Mouse (Mus musculus) stomach, embryonic 15.5 days (tissue): ENCODE measurements around the gene Tbc1d10a. TPM values are rescaled to one million over a fixed set of nuclear protein-coding genes. Genes with fewer than 3 reads are reported as not detected.

ENCODE experiments used
- ATAC-seq: fragments of 200-750 bp; cut with Nextera tagmentation; 2 replicates; pipeline ENCODE4 v1.8.0; 2017; ENCODE audit warnings: low read depth, moderate number of reproducible peaks, moderate TSS enrichment; ENCODE audit not compliant: insufficient read depth, low FRiP score
- H3K27ac ChIP-seq: fragments of 300-500 bp; sonication (generic); 2 replicates; pipeline ENCODE4 v1.5.1; 2015; ENCODE audit warnings: mild to moderate bottlenecking, inconsistent platforms
- H3K27me3 ChIP-seq: fragments of 300-500 bp; sonication (generic); replicated peaks from 2 replicates; pipeline ENCODE4 v1.6.1; 2015; ENCODE audit warnings: inconsistent platforms
- H3K36me3 ChIP-seq: fragments of 300-500 bp; sonication (generic); 2 replicates; pipeline ENCODE4 v1.6.1; 2015; ENCODE audit warnings: inconsistent platforms
- H3K4me1 ChIP-seq: fragments of 300-500 bp; sonication (generic); 2 replicates; pipeline ENCODE4 v1.6.1; 2015; ENCODE audit warnings: inconsistent platforms
- H3K4me2 ChIP-seq: fragments of 300-500 bp; sonication (generic); 2 replicates; pipeline ENCODE4 v1.6.1; 2015; ENCODE audit warnings: mild to moderate bottlenecking, inconsistent platforms
- H3K4me3 ChIP-seq: fragments of 300-500 bp; sonication (generic); replicated peaks from 2 replicates; pipeline ENCODE4 v1.5.1; 2015; ENCODE audit warnings: inconsistent platforms
- H3K9ac ChIP-seq: fragments of 300-500 bp; sonication (generic); 2 replicates; pipeline ENCODE4 v1.6.1; 2015; ENCODE audit warnings: inconsistent platforms
- H3K9me3 ChIP-seq: fragments of 300-500 bp; sonication (generic); 2 replicates; pipeline ENCODE4 v1.6.1; 2016; ENCODE audit warnings: inconsistent platforms
- whole genome bisulfite sequencing: fragments of 180-500 bp; shearing (Covaris S2); methylation state at CpG from one replicate; pipeline ENCODE4 v1.1.7; 2015; 5-methylcytosine and 5-hydroxymethylcytosine counted together
- polyA plus RNA-seq: library from polyadenylated mRNA; unstranded; fragments of >200 nt; fragmentation: Nextera tagmentation; extraction: Ambion mirVana; gene quantifications from 2 replicates; pipeline ENCODE4 v1.2.1, GENCODE M21; 2015

The Tbc1d10a gene
- polyA plus RNA-seq, 1 experiment from 2014 or later = 33.4 TPM

- H3K27ac ChIP-seq = no peak overlapping the region
- WGBS = 84% methylated on average over 6 of the region's 6 CpGs
- no peak overlapping the region for H3K4me3 ChIP-seq
- H3K36me3 ChIP-seq = no peaks in the 10 kb centered on the region
- H3K27me3 ChIP-seq = no peaks in the 10 kb centered on the region
- ATAC-seq = no peak
- H3K9me3 ChIP-seq = no peaks in the 10 kb centered on the region
- no peak overlapping the region for H3K9ac ChIP-seq
- no peaks in the 10 kb centered on the region for H3K4me1 ChIP-seq
- no peak overlapping the region for H3K4me2 ChIP-seq
Observed at GRCm38 (mm10) chr11:4235052-4235655, 48.6 kb downstream of the Tbc1d10a start.

DNA sequence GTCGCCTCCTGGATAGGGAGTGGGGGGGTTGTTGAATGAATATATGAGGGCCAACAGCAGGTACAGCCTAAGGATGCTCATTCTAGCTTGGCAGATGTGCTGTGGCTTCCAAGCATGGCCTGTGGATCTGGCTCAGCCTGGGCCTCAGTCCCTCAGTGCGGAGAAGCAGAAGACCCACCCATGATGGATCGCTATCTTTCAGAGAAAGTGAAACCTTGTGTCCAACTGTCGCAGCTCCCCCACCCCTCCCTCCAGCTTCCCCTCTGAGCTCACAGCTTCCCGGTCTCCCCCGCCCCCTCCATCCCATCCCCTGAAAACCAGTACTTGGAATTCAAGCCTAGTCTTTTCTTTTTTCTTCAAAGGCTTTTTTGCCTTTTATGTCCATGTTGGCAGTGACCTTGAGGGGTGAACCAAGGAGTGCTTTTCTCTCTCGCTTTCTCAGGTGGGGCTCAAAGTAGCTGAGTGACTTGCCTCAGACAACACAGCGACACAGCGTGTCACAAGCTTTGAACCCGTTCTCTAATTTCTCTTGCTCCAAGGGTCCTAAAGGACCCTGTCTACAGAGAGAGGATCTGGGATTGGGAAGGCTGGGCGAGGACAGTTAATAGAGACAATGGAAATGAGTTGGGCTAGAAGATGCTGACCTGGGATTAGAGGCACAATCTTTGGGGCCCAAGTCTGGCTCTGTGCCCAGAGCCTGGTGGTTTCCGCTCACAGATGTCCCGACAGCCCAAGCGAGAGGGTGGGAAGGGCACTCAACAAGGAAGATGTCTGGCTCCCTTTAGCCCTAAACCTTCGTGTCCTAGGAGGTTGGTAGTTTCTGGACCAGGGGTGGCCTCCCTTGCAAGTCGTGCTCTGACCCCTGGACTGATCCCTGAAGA, 49.3 kb downstream of the Tbc1d10a start, which contains the start of gene Osm:
Gene Osm (plus strand): TSS at position 756 of the 881 bp plus-strand sequence.
- no peak within 1 kb of the TSS for H3K9ac ChIP-seq
- H3K4me2 ChIP-seq = no peak within 1 kb of the TSS
- H3K36me3 ChIP-seq = no peaks in the 10 kb centered on the region
- H3K27me3 ChIP-seq = no peaks in the 10 kb centered on the region
- no peaks in the 10 kb centered on the region for H3K9me3 ChIP-seq
- no peak within 1 kb of the TSS for H3K4me3 ChIP-seq
- no peak within 1 kb of the TSS for H3K27ac ChIP-seq
- H3K4me1 ChIP-seq = no peaks in the 10 kb centered on the region
- WGBS = 61% methylated on average over 16 of the region's 16 CpGs
- ATAC-seq = no peak

DNA sequence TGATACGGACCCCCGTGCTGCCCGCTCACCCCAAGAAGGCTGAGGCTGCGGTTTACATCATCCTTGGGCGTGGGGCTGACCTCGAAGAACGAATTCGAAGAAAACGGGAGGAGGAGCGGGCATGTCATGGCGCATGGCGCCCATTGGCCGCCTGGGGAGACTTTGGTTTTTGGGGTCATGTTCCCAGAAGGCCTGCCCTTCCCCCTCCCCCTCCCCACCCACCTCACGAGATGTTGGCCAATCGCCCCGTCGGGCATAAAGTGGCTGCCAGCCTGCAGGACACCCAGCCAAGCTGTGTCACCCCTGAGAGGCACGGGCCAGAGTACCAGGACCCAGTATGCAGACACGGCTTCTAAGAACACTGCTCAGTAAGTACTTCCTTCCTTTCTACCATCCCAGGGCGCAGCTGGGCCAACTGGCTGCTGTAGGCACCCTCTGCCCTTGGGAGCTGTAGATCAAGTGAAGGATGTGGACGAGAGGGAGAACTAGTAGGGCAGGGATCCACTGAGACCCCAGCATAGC, 50.0 kb downstream of the Tbc1d10a start:
- Histone ChIP-seq H3K27ac (no peak overlapping the region), H3K9me3 (no peaks in the 10 kb centered on the region), H3K4me1 (no peaks in the 10 kb centered on the region), H3K9ac (no peak overlapping the region), H3K4me3 (no peak overlapping the region), H3K27me3 (no peaks in the 10 kb centered on the region), H3K4me2 (no peak overlapping the region), H3K36me3 (no peaks in the 10 kb centered on the region)
- no peak for ATAC-seq
- WGBS = 87% methylated on average over 21 of the region's 21 CpGs

GRCm38 (mm10) chr11:4237389-4237912, 50.9 kb downstream of the Tbc1d10a start:
- Histone ChIP-seq H3K9me3 (no peaks in the 10 kb centered on the region), H3K9ac (no peak overlapping the region), H3K4me2 (0 out of 2 replicates have a peak overlapping the region, but pooled peaks have one; percentile 8), H3K36me3 (no peaks in the 10 kb centered on the region), H3K4me1 (no peaks in the 10 kb centered on the region), H3K27me3 (no peaks in the 10 kb centered on the region), H3K4me3 (no peak overlapping the region), H3K27ac (no peak overlapping the region)
- no peak; the same call in 1 of the 2 replicates for ATAC-seq
- WGBS = 79% methylated on average over 18 of the region's 18 CpGs

- Histone ChIP-seq H3K9ac (no peak overlapping the region), H3K4me2 (no peak overlapping the region), H3K27me3 (no peaks in the 10 kb centered on the region), H3K4me1 (no peaks in the 10 kb centered on the region), H3K27ac (no peak overlapping the region), H3K4me3 (no peak overlapping the region), H3K9me3 (no peaks in the 10 kb centered on the region), H3K36me3 (no peaks in the 10 kb centered on the region)
- WGBS = 87% methylated on average over 6 of the region's 6 CpGs
- no peak for ATAC-seq
Observed at GRCm38 (mm10) chr11:4238167-4238566, 51.6 kb downstream of the Tbc1d10a start.

DNA sequence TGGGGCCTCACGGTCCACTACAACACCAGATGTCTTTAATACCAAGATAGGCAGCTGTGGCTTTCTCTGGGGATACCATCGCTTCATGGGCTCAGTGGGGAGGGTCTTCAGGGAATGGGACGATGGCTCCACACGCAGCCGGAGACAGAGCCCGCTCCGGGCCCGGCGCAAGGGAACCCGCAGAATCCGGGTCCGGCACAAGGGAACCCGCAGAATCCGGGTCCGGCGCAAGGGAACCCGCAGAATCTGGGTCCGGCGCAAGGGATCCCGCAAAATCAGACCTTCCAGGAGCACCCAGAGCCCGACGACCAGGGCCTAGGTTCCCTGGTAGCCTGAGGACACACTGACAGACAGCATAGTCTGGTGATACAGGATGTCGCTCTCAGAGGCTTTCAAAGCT, 53.1 kb downstream of the Tbc1d10a start:
- no peaks in the 10 kb centered on the region for H3K9me3 ChIP-seq
- no peaks in the 10 kb centered on the region for H3K4me1 ChIP-seq
- no peak overlapping the region for H3K4me3 ChIP-seq
- no peak overlapping the region for H3K4me2 ChIP-seq
- 90% methylated on average over 23 of the region's 23 CpGs for WGBS
- H3K36me3 ChIP-seq = no peaks in the 10 kb centered on the region
- no peak overlapping the region for H3K27ac ChIP-seq
- ATAC-seq = no peak
- no peaks in the 10 kb centered on the region for H3K27me3 ChIP-seq
- no peak overlapping the region for H3K9ac ChIP-seq

DNA sequence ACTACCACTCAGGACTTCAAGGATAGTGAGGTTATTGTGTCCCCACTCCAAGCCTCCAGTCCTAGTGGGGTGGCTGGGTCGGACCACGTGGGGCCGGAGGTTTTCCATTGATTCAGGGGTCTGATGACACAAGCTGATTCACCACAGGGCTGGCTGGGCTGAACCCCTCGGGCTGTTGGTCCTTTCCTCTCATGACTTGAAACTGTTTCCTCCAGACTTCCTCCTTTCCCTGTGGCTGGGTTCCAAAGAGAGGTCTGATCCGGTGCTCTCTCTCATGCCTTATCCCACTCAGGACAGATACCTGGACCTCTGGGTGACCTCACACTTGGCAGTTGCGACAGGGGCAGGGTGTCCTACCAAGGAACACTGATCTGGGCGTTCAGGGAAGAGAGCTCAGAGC, 53.6 kb downstream of the Tbc1d10a start:
- 66% methylated on average over 7 of the region's 7 CpGs for WGBS
- H3K9me3 ChIP-seq = no peaks in the 10 kb centered on the region
- no peaks in the 10 kb centered on the region for H3K27me3 ChIP-seq
- H3K4me3 ChIP-seq = no peak overlapping the region
- no peaks in the 10 kb centered on the region for H3K36me3 ChIP-seq
- no peak for ATAC-seq
- H3K4me2 ChIP-seq = no peak overlapping the region
- no peaks in the 10 kb centered on the region for H3K4me1 ChIP-seq
- H3K27ac ChIP-seq = no peak overlapping the region
- H3K9ac ChIP-seq = no peak overlapping the region

DNA sequence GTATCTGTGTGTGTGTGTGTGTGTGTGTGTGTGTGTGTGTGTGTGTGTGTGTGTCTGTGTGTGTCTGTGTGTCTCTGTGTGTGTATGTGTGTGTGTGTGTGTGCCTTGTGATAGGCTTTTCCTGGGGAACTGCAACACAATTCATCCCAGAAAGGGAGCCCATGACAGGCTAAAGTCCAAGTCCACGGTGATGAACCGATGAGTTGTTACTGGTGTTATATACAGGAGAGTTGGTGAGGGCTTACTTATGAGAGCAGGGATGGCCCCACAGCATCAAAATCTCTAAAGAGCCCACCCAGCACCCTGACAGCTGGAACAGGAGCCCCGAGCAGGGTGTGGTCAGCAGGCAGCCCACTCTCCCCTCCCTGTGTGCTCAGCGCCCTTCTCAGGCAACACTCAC, 54.6 kb downstream of the Tbc1d10a start:
- no peak for ATAC-seq
- 74% methylated on average over 4 of the region's 4 CpGs for WGBS
- Histone ChIP-seq H3K27ac (no peak overlapping the region), H3K9me3 (no peaks in the 10 kb centered on the region), H3K4me1 (no peaks in the 10 kb centered on the region), H3K36me3 (no peaks in the 10 kb centered on the region), H3K9ac (no peak overlapping the region), H3K4me2 (no peak overlapping the region), H3K27me3 (no peaks in the 10 kb centered on the region), H3K4me3 (no peak overlapping the region)

- ATAC-seq = no peak
- no peak overlapping the region for H3K4me2 ChIP-seq
- H3K9ac ChIP-seq = no peak overlapping the region
- no peaks in the 10 kb centered on the region for H3K9me3 ChIP-seq
- 45% methylated on average over 6 of the region's 6 CpGs for WGBS
- no peaks in the 10 kb centered on the region for H3K4me1 ChIP-seq
- H3K4me3 ChIP-seq = no peak overlapping the region
- no peak overlapping the region for H3K27ac ChIP-seq
- no peaks in the 10 kb centered on the region for H3K27me3 ChIP-seq
- no peaks in the 10 kb centered on the region for H3K36me3 ChIP-seq
Observed at GRCm38 (mm10) chr11:4246126-4246525, 59.5 kb downstream of the Tbc1d10a start.

DNA sequence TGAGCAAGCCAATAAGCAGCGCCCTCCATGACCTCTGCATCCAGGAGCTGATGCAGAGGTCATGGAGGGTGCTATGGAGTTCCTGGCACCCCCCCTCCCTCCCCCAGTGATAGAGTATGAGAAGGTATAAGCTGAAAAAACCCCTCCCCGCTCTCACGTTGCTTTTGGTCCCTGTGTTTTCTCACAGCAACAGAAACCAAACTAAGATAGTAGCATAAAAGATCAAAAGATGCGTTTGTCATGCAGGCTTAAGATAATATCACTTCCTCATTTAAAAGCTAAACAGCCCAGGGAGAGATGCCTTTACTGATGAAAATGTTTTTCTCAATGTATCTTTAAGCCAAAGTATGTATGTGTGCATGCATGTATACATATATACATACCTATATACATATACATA, 60.0 kb downstream of the Tbc1d10a start:
- H3K27me3 ChIP-seq = no peaks in the 10 kb centered on the region
- H3K4me3 ChIP-seq = no peak overlapping the region
- 65% methylated on average over 4 of the region's 4 CpGs for WGBS
- H3K9ac ChIP-seq = no peak overlapping the region
- no peaks in the 10 kb centered on the region for H3K9me3 ChIP-seq
- no peaks in the 10 kb centered on the region for H3K4me1 ChIP-seq
- ATAC-seq = no peak
- H3K4me2 ChIP-seq = no peak overlapping the region
- H3K27ac ChIP-seq = no peak overlapping the region
- no peaks in the 10 kb centered on the region for H3K36me3 ChIP-seq

- no peak for ATAC-seq
Observed at GRCm38 (mm10) chr11:4247201-4247959, 60.8 kb downstream of the Tbc1d10a start.

More at GRCm38 (mm10) chr11:4247201-4247959, 60.8 kb downstream of the Tbc1d10a start:
- no peaks in the 10 kb centered on the region for H3K36me3 ChIP-seq
- H3K9me3 ChIP-seq = no peaks in the 10 kb centered on the region
- 73% methylated on average over 14 of the region's 14 CpGs for WGBS
- H3K27me3 ChIP-seq = no peaks in the 10 kb centered on the region
- H3K4me1 ChIP-seq = no peaks in the 10 kb centered on the region
- no peak overlapping the region for H3K27ac ChIP-seq
- H3K4me2 ChIP-seq = no peak overlapping the region
- H3K4me3 ChIP-seq = no peak overlapping the region
- H3K9ac ChIP-seq = no peak overlapping the region
